Mouse (Mus musculus): ENCODE data around the gene Sugt1. TPM values are rescaled to one million over a fixed set of nuclear protein-coding genes. Genes with fewer than 3 reads are reported as not detected.

Gene Sugt1
- polyA plus RNA-seq (2012) = 1.8 and 2.0 TPM in 2 replicates

DNA sequence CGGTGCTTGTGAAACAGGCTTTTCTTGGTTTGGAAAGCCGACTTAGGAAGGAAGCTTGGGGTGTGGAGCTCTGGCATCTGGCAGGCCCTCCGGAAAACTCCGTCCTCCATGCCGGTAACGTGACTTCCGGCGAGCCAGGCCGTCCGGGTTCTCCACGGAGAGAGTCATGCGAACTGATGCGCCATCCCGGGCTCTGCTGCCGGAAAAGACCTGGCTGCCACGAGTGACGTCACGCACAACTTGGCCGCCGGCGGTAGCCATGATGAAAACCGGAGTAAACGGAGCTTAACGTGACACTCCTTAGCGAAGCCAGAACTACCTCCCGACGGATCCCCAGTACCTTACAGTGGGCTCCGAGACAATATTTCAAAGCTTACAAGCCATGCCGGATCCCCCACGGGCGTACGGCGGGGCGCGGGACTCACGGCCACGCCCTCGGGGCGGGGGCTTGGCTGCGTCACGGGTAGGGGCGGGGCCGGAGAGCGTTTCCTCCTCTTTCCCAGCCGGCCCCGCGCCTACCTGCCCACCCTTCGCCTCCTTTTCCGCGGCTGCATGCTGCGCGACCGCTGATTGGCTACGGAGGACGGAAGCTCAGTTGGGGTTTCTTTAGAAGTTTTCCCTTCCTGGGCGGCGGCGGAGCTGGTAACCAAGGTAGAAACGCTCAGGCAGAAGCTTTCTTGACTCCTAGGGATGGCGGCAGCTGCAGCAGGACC, at the start of gene Sugt1:
Gene Sugt1 (plus strand): TSS at position 553 of the 713 bp plus-strand sequence.
- TF ChIP-seq GATA1 (IDR thresholded peaks at IDR 0.05; ENCODE audit: low read length) = no peak

DNA sequence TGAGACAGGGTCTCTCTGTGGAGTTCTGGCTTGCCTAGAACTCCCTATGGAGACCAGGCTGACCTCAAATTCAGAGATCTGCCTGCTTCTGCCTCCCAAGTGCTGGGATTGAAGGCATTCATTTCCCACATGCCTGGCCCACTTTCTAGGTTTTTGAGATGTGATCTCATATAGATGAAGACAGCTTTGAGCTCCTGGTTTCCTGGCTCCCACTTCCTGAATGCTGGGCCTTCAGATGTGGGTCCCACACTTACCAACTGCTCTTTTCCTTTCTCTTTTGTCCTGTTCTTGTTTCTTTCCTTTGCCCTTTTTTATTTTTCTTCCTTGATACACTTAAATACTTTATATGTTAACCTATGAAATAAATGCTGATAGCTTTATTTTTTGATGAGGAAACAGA, 49.6 kb upstream of the Sugt1 start:
- no peak for TF ChIP-seq GATA1 (IDR thresholded peaks at IDR 0.05; ENCODE audit: low read length)

DNA sequence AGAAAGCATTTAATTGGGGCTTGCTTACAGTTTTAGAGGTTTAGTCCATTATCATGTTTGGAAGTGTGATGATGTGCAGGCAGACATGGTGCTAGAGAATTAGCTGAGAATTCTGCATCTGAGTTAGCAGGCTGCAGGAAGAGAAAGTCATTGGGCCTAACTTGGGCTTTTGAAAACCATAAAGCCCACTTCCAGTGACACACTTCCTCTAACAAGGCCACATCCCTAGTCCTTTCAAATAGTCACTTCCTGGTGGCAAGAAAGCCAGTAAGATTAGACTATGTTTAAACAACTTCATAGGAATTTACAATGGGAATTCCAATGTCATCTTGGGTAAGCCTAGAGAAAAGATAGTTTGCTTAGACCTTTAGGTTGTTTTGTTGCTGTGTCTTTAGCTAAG, 45.9 kb upstream of the Sugt1 start:
- TF ChIP-seq GATA1 (IDR thresholded peaks at IDR 0.05; ENCODE audit: low read length) = no peak

DNA sequence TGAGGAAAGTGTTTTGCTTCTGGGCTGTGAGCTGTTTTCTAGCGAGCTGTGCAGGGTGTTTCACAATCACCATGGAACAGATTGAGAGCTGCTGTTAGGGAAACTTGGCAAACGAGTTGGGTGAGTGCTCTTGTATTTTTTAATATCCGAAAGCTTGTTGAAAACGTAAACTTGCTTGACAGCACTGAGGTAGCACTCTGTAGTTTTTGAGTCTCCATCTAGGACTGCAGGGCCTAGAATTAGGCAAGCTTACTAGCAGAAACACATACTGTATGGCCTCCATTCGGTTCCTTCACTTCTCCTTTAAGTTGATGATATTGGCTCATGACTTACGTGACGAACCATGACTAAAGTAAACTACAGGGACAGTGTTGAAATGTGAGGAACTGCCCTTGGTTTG, 38.1 kb upstream of the Sugt1 start:
- TF ChIP-seq GATA1 (IDR thresholded peaks at IDR 0.05; ENCODE audit: low read length) = no peak

DNA sequence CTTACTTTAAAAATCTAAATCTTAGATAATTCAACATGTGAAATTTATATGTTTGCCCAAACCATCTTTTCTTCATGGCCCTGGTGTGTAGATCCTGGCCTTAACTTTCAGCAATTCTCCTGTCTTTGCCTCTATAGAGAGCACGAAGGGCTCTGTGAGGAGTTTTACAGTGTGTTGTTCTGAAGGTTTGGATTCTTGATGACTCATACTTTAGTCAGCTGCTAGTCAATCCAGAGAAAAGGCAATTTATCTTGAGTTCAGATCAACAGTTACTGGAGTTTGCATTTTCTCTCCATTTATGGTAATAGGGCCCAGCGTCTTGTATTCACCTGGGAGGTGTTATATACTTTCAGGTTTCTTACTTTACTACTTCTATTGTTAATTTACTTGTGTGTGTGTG, 35.6 kb upstream of the Sugt1 start:
- no peak for TF ChIP-seq GATA1 (IDR thresholded peaks at IDR 0.05; ENCODE audit: low read length)

DNA sequence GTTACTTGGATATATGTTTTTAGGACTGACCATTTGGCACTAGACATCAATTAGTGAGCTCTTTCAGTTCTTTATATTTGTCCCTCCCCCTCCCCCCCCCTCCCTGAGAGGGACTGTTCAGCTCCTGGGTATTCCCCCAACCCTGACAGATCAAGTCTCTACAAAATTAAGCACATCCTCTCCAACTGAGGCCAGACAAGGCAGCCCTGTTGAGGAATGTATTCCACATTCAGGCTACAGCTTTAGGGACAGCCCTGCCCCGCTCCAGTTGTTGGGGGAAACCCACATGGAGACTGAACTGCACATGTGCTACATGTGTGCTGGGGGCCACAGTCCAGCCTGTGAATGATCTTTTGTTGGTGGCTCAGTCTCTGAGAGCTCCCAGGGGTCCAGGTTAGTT, 34.6 kb upstream of the Sugt1 start:
- TF ChIP-seq GATA1 (IDR thresholded peaks at IDR 0.05; ENCODE audit: low read length) = no peak

DNA sequence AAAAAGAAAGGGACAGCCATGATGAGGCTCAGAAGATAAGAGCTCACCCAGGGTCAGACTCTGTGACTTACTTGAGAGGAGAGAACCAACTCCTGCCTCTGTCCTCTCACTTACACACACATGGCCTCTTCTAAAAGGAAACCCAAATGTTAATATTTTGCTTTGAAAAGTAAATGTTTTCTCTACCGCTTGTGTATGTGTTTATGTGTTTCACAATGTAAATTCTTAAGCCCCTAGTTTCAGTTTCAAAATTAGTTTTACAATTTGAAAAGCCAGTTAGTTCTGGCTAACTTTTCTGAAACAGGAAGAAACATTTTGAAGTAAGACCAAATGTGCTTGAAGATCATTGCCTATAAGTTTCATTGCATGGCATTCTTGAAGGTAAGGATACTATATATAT, 29.7 kb upstream of the Sugt1 start:
- no peak for TF ChIP-seq GATA1 (IDR thresholded peaks at IDR 0.05; ENCODE audit: low read length)

DNA sequence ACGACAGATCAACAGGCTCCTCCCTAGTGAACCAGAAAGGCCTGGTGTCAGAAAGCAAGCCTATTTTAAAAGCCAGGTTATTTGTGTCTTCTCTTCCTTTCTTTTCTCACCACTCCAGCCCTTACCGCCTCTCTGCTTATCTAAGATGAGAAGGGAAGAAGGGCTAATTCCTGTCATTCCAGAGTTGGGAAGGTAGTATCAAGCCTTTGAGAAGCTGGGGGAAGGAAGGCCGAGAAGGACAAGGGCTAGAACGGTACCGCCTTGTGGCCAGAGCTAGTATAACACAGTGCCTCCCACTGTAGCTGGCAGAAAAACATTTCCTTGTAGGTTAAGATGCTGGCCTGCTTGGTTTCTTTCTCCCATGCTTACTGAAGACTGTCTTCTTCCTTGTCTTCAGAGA, 24.7 kb upstream of the Sugt1 start:
- no peak for TF ChIP-seq GATA1 (IDR thresholded peaks at IDR 0.05; ENCODE audit: low read length)

DNA sequence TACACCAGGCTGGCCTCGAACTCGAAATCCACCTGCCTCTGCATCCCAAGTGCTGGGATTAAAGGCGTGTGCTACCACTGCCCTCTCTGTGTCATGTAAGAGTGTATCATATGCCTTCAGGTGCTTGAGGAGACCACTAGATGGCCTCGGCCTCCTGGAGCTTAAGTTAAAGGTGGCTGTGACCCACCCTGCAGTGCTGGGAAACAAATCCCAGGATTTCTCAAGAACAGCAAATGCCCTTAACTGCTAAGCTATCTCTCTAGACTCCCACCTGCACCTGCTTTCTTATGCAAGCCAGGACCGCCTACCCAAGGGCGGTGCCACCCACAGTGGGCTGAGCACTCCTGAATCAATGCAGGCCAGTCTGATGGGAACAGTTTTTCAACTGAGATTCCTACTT, 22.7 kb upstream of the Sugt1 start:
- no peak for TF ChIP-seq GATA1 (IDR thresholded peaks at IDR 0.05; ENCODE audit: low read length)

DNA sequence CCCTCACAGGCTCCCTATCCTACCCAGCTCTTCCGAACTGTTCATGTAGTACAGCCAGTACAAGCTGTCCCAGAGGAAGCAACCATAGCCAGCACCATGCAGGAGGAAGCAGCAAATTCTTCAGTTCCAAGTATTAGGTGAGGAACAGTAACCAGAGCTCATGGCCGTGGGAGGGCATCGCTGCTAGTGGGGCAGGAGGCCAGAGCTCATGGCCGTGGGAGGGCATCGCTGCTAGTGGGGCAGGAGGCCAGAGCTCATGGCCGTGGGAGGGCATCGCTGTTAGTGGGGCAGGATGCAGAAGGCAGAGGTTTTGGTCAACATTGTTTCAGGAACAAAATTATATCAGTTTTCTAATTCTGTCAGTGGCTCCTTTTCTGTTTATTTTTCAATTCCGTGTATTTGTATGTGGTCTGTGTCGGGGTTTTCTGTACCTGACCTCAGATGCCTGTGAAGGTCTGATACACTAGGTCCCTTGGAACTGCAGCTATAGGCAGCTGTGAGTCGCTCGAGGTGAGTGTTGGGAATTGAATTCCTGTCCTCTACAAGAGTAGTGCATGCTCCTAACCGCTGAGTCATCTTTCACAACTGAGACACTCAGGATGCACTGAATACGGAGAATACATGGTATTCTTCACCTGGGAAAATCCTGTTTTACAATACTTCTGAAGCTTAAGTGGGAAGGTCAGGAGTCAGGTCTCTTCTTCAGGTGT, 13.9 kb upstream of the Sugt1 start:
- no peak for TF ChIP-seq GATA1 (IDR thresholded peaks at IDR 0.05; ENCODE audit: low read length)

DNA sequence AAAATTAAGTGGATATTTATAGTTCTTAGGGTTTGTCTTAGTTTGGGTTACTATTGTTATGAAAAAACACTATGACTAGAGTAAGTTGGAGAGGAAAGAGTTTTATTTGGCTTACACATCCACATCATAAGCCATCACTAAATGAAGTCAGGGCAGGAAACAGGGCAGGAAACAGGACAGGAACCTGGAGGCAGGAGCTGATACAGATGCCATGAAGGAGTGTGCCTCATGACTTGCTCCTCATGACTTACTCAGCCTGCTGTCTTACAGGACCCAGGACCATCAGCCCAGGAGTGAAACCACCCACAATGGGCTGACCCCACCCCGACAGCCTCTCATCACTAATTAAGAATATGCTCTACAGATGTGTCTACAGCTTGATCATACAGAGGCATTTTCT, 13.1 kb upstream of the Sugt1 start:
- no peak for TF ChIP-seq GATA1 (IDR thresholded peaks at IDR 0.05; ENCODE audit: low read length)

DNA sequence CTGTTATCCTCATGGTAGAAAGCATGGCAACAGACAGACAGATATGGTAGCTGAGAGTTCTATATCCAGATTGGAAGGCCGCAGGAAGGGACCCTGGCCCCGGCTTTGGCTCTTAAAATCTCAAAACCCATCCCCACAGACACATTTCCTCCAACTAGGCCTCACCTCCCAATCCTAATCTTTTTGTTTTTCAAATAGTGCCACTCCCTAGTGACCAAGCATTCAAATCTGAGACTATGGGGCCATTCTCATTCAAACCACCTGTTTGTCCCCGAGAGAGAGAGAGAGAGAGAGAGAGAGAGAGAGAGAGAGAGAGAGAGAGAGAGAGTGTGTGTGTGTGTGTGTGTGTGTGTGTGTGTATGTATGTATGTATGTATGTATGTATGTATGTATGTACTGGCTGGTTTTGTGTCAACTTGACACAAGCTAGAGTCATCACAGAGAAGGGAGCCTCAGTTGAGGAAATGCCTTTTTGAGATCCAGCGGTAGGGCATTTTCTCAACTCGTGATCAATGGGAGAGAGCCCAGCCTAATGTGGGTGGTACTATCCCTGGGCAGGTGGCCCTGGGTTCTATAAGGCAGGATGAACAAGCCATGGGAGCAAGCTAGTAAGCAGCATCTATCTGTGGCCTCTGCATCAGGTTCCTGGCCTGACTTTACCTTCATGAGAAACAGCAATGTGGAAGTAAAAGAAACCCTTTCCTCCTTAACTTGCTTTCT, 3.8 kb upstream of the Sugt1 start:
- no peak for TF ChIP-seq GATA1 (IDR thresholded peaks at IDR 0.05; ENCODE audit: low read length)

DNA sequence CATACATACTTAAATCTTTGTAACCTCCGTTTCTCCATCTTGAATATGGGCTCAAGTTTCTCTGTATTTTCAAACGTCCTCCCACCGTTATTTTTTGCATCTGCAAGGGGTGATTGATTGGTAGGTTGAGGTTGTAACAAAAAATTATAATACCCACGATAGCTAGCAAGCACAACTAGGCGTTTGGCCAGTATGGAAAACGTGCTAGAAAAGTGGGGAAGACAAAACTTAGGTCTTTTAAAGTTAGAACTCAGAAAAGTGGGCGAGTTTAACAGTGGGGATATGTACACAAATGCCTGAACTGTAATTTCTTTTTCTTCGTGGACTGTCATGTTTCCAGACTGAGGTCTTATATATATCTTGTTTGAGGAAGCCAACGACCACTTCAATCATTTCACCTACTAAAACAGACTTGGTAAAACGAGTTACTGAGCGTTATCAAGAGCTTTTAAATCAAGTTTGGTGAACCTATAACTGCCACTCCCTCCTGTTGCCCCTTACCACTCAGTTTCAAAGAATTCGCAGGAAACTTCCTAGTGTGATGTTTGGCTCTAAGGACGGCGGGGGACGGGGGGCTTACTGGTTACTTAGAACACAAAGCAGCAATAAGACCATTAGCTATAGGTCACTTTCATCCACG, 872 bp upstream of the Sugt1 start:
- no peak for TF ChIP-seq GATA1 (IDR thresholded peaks at IDR 0.05; ENCODE audit: low read length)

DNA sequence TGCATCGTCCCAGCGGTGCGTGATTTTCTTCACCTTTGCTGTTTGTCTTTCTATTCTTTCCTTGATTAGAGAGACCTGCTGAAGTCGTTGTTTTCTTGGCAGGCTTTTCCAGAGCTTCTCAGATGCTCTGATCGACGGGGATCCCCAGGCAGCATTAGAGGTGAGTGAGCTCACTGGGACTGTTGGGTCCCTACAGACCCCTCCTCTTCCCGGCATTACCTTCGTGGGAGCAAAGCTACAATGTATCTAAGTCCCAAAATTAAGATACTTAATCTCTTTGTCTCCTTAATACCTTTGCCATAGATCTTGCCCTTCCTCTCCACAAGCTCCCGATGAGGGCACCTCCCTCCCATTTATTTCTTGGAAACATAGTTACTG, 350 bp downstream of the Sugt1 start:
- TF ChIP-seq GATA1 (IDR thresholded peaks at IDR 0.05; ENCODE audit: low read length) = no peak

DNA sequence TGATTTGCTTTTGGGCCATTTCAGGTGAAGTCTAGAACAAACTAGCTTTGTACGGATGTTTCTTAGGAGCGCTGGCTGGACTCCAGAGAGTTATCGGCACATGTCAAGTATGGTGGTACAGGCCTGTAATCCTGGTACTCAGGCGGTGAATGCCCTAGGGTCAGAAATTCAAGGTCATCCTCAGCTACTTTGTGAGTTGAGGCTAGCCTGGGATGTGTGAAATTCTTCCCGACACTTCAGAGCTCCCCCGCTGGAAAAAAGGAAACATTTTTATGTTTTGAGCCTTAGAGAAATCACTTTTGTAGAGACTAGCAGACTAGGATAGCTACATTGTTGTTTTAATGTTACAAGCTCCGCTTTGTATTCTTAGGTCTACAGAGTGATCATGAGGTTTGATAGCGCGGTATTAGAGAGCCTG, 1.1 kb downstream of the Sugt1 start:
- no peak for TF ChIP-seq GATA1 (IDR thresholded peaks at IDR 0.05; ENCODE audit: low read length)

DNA sequence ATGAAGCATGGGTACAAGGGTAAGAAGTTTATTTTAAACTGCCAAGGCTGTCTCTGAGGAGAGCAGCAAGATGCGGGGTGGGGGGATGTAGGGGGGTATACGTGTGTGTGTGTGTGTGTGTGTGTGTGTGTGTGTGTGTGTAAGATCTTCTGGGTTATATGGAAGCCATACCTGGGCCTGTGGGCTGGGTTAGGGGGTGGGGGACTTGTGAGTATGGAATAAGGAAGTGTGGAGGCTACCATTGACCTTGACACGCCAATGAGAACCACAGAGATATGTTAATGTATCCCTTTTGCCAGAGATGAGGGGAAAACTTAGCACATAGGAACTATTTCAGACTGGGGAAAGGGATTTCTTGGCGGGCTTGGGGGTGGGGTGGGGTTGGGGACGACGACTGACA, 1.9 kb downstream of the Sugt1 start:
- no peak for TF ChIP-seq GATA1 (IDR thresholded peaks at IDR 0.05; ENCODE audit: low read length)
